Mouse (Mus musculus): Measurements from ENCODE around the gene Ppp1r35. TPM values are rescaled to one million over a fixed set of nuclear protein-coding genes. Genes with fewer than 3 reads are reported as not detected.

The Ppp1r35 gene
- polyA plus RNA-seq, 1 experiment from 2014 or later = 17.2 TPM

- no peaks in the 10 kb centered on the region for H3K9me3 ChIP-seq (ENCODE audit: control insufficient read depth, low read length)
- H3K4me2 ChIP-seq (replicated peaks; ENCODE audit: low read depth) = no peak overlapping the region
- no peaks in the 10 kb centered on the region for H3K27me3 ChIP-seq (ENCODE audit: control insufficient read depth, insufficient read depth, low read length)
- H3K9ac ChIP-seq (ENCODE audit: low read length) = no peak overlapping the region
- TF ChIP-seq CTCF (IDR thresholded peaks at IDR 0.05; ENCODE audit: low read depth) = no peak
- no peak for TF ChIP-seq EP300 (optimal IDR thresholded peaks at IDR 0.05)
- no peak overlapping the region for H3K27ac ChIP-seq (replicated peaks)
- H3K4me1 ChIP-seq (replicated peaks; ENCODE audit: control insufficient read depth, insufficient read depth) = no peaks in the 10 kb centered on the region
- no peaks in the 10 kb centered on the region for H3K36me3 ChIP-seq (ENCODE audit: control insufficient read depth, insufficient read depth, low read length)
- H3K4me3 ChIP-seq (ENCODE audit: low read depth, low read length) = no peak overlapping the region
- ATAC-seq (ENCODE audit: low FRiP score, low TSS enrichment) (no peak), DNase-seq (ENCODE audit: low spot score) (no peak)
- 93% methylated on average over 5 of the region's 5 CpGs for WGBS
Measured at GRCm38 (mm10) chr5:137808316-137808715, 29.7 kb downstream of the Ppp1r35 start.

- Histone ChIP-seq H3K9me3 (ENCODE audit: control insufficient read depth, low read length) (no peaks in the 10 kb centered on the region), H3K36me3 (ENCODE audit: control insufficient read depth, insufficient read depth, low read length) (no peaks in the 10 kb centered on the region), H3K4me3 (ENCODE audit: low read depth, low read length) (no peak overlapping the region), H3K27ac (replicated peaks) (no peak overlapping the region), H3K4me2 (replicated peaks; ENCODE audit: low read depth) (no peak overlapping the region), H3K9ac (ENCODE audit: low read length) (no peak overlapping the region), H3K4me1 (replicated peaks; ENCODE audit: control insufficient read depth, insufficient read depth) (no peaks in the 10 kb centered on the region), H3K27me3 (ENCODE audit: control insufficient read depth, insufficient read depth, low read length) (no peaks in the 10 kb centered on the region)
- WGBS = 38% methylated on average over 4 of the region's 4 CpGs
- no peak for DNase-seq (ENCODE audit: low spot score)
- TF ChIP-seq CTCF (IDR thresholded peaks at IDR 0.05; ENCODE audit: low read depth) = no peak
- TF ChIP-seq EP300 (optimal IDR thresholded peaks at IDR 0.05) = no peak
- ATAC-seq (ENCODE audit: low FRiP score, low TSS enrichment) = no peak
Measured at GRCm38 (mm10) chr5:137817466-137818222, 39.0 kb downstream of the Ppp1r35 start.

- Histone ChIP-seq H3K9ac (ENCODE audit: low read length) (no peak overlapping the region), H3K4me1 (replicated peaks; ENCODE audit: control insufficient read depth, insufficient read depth) (no peaks in the 10 kb centered on the region), H3K27me3 (ENCODE audit: control insufficient read depth, insufficient read depth, low read length) (no peaks in the 10 kb centered on the region), H3K36me3 (ENCODE audit: control insufficient read depth, insufficient read depth, low read length) (no peaks in the 10 kb centered on the region), H3K9me3 (ENCODE audit: control insufficient read depth, low read length) (no peaks in the 10 kb centered on the region), H3K27ac (replicated peaks) (no peak overlapping the region), H3K4me2 (replicated peaks; ENCODE audit: low read depth) (no peak overlapping the region), H3K4me3 (ENCODE audit: low read depth, low read length) (no peak overlapping the region)
- DNase-seq (ENCODE audit: low spot score) (no peak), ATAC-seq (ENCODE audit: low FRiP score, low TSS enrichment) (no peak)
- no peak for TF ChIP-seq CTCF (IDR thresholded peaks at IDR 0.05; ENCODE audit: low read depth)
- TF ChIP-seq EP300 (optimal IDR thresholded peaks at IDR 0.05) = no peak
- WGBS = 65% methylated on average over 4 of the region's 4 CpGs
Measured at GRCm38 (mm10) chr5:137822126-137822525, 43.5 kb downstream of the Ppp1r35 start.

- no peaks in the 10 kb centered on the region for H3K4me1 ChIP-seq (replicated peaks; ENCODE audit: control insufficient read depth, insufficient read depth)
- ATAC-seq (ENCODE audit: low FRiP score, low TSS enrichment) = no peak
- 81% methylated on average over 1 of the region's 1 CpGs for WGBS
- no peak overlapping the region for H3K27ac ChIP-seq (replicated peaks)
- TF ChIP-seq CTCF (IDR thresholded peaks at IDR 0.05; ENCODE audit: low read depth) (no peak), EP300 (optimal IDR thresholded peaks at IDR 0.05) (no peak)
- H3K27me3 ChIP-seq (ENCODE audit: control insufficient read depth, insufficient read depth, low read length) = no peaks in the 10 kb centered on the region
- H3K9me3 ChIP-seq (ENCODE audit: control insufficient read depth, low read length) = no peaks in the 10 kb centered on the region
- DNase-seq (ENCODE audit: low spot score) = no peak
- H3K4me2 ChIP-seq (replicated peaks; ENCODE audit: low read depth) = no peak overlapping the region
- no peak overlapping the region for H3K9ac ChIP-seq (ENCODE audit: low read length)
- H3K36me3 ChIP-seq (ENCODE audit: control insufficient read depth, insufficient read depth, low read length) = no peaks in the 10 kb centered on the region
- H3K4me3 ChIP-seq (ENCODE audit: low read depth, low read length) = no peak overlapping the region
Measured at GRCm38 (mm10) chr5:137822602-137823001, 44.0 kb downstream of the Ppp1r35 start.

- 89% methylated on average over 6 of the region's 6 CpGs for WGBS
- TF ChIP-seq EP300 (optimal IDR thresholded peaks at IDR 0.05) = no peak
- no peak for TF ChIP-seq CTCF (IDR thresholded peaks at IDR 0.05; ENCODE audit: low read depth)
- no peaks in the 10 kb centered on the region for H3K27me3 ChIP-seq (ENCODE audit: control insufficient read depth, insufficient read depth, low read length)
Measured at GRCm38 (mm10) chr5:137823455-137824045, 44.9 kb downstream of the Ppp1r35 start.

GRCm38 (mm10) chr5:137825030-137825429 lies 46.4 kb downstream of the Ppp1r35 start:
- Histone ChIP-seq H3K4me3 (ENCODE audit: low read depth, low read length) (no peak overlapping the region), H3K27ac (replicated peaks) (no peak overlapping the region), H3K9me3 (ENCODE audit: control insufficient read depth, low read length) (no peaks in the 10 kb centered on the region), H3K36me3 (ENCODE audit: control insufficient read depth, insufficient read depth, low read length) (no peaks in the 10 kb centered on the region), H3K4me1 (replicated peaks; ENCODE audit: control insufficient read depth, insufficient read depth) (no peaks in the 10 kb centered on the region), H3K27me3 (ENCODE audit: control insufficient read depth, insufficient read depth, low read length) (no peaks in the 10 kb centered on the region), H3K4me2 (replicated peaks; ENCODE audit: low read depth) (no peak overlapping the region), H3K9ac (ENCODE audit: low read length) (no peak overlapping the region)
- WGBS = 87% methylated on average over 3 of the region's 3 CpGs
- ATAC-seq (ENCODE audit: low FRiP score, low TSS enrichment) (no peak), DNase-seq (ENCODE audit: low spot score) (no peak)
- TF ChIP-seq EP300 (optimal IDR thresholded peaks at IDR 0.05) (no peak), CTCF (IDR thresholded peaks at IDR 0.05; ENCODE audit: low read depth) (no peak)

More at GRCm38 (mm10) chr5:137823455-137824045, 44.9 kb downstream of the Ppp1r35 start:
- no peaks in the 10 kb centered on the region for H3K9me3 ChIP-seq (ENCODE audit: control insufficient read depth, low read length)
- no peak overlapping the region for H3K4me3 ChIP-seq (ENCODE audit: low read depth, low read length)
- DNase-seq (ENCODE audit: low spot score) (no peak), ATAC-seq (ENCODE audit: low FRiP score, low TSS enrichment) (no peak)
- no peaks in the 10 kb centered on the region for H3K4me1 ChIP-seq (replicated peaks; ENCODE audit: control insufficient read depth, insufficient read depth)
- H3K27ac ChIP-seq (replicated peaks) = no peak overlapping the region
- H3K36me3 ChIP-seq (ENCODE audit: control insufficient read depth, insufficient read depth, low read length) = no peaks in the 10 kb centered on the region
- no peak overlapping the region for H3K4me2 ChIP-seq (replicated peaks; ENCODE audit: low read depth)
- no peak overlapping the region for H3K9ac ChIP-seq (ENCODE audit: low read length)
